Mouse (Mus musculus) thymus, postnatal 10 days (tissue): ENCODE data around the gene Hc.
A peak's percentile ranks its signal among the peaks of the same experiment; 100 is the strongest.

Experiments
- DNase-seq, 2 experiments: peaks; one replicate each; pipeline ENCODE4 v3.0.0; 2021; ENCODE audit warnings: low spot score in 2 of 2

Gene Hc

DNA sequence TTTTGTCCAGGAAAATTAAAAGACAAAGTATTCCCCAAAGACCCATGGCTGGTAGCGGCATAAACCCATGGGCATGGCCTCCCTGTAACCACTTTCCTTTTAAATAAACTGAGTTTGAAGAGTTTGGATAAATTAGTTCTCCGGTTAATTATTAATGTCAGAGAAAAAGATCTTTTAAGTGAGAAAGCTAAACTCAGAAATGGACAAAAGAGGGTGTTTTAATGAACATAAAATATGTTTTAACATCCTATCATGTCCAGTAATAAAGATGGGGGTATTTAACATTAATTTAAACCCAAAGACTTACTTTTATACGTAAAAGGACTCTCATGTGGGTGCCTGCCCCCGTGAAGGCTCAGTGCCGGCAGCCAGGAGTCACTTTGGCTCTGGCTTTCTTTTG, at the start of gene Hc:
Gene Hc (minus strand): TSS at position 101 of the 400 bp plus-strand sequence.
- DNase-seq, result no peak

DNA sequence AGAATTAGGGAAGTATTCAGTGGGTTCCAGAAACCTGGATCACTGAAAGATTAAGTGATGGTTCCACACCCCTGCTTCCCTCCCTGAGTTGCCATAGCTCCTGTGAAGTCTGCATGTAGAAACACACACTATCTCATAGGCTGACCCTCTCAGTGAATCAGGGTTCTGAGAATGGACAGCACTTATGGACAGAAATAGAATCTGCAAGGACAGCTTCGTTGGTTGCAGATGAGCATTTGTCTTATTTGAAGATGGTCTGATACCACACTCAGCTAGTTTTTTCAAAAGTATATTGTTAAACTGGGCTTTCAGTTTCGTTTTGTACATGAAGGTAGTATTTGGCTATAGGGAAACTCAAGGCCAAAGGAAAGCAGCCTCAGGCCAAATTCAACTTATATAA, 49.3 kb upstream of the Hc start:
- DNase-seq, result no peak

DNA sequence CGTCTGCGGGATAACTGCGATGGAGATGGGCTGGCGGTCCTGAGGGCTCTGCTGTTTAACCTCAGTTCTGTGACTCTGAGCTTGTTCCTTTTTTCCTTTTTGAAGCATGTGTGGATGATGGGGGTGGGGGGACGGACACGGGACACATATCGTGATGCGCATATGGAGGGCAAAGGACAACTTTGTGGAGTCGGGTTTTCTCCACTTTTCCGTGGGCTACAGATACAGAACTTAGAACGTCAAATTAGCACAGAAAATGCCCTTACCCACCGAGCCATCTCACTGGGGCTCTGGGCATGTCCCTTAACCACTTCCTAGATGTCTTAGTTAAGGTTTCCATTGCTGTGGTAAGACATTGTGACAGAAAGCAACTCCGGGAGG, 48.7 kb upstream of the Hc start:
- DNase-seq, result no peak

DNA sequence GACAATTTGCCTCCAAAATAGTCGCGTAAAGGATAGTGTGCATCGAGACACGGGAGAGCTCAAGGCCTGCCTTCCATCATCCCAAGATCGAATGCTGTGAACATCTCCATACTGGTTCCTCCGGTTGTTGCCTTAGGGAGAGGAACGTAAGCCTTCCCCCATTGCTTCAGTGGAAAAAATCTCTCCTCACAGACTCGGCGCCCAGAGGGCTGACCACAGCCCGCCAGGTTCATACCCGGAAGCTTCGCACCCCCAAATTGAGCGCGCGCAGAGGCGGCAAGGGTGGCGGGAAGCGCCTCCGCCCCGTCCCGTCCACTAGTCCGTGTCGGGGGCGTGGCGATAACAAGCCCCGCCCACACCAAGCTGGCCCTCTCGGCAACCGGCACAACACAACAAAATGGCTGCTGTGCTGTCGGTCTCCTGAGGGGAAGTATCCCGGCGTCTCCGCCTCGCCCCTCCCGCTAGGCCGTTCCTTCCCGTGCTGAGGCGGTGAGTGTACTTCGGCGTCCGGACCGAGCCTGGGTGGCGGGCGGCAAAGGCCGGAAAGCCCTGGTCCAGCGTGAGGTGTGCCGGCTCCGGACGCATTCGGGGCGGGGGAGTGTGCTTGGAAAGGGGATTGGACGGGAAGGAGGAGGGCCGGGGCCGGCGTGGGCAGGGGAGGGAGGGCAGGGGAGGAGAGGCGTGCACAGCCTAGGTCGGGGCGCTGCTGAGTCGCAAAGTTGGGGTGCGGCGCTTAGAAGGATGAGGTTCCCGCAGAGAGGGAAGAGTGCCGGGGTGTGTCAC, 48.1 kb upstream of the Hc start, which contains the start of gene Cntrl:
Gene Cntrl (plus strand): TSS at position 352 of the 783 bp plus-strand sequence.
- DNase-seq, result peak; percentile 88 to 92

DNA sequence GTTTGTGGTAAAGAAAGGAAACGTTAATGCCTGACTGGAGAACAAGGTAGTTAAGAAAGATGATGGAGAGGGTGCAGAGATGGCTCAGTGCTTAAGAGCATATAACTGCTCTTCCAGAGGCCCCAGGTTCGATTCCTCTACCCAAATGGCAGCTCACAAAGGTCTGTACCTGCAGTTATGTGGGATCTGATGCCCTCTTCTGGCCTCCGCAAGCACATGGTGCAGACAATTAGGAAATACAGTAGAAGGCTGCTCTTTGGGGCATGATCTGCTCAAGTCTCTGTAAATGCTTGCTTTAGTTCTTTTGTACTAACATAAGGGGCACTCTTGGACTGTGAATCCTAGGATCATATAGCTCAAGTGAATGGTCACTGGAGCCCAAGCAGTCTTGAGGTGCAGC, 47.5 kb upstream of the Hc start:
- peak; percentile 38 to 53 for DNase-seq

DNA sequence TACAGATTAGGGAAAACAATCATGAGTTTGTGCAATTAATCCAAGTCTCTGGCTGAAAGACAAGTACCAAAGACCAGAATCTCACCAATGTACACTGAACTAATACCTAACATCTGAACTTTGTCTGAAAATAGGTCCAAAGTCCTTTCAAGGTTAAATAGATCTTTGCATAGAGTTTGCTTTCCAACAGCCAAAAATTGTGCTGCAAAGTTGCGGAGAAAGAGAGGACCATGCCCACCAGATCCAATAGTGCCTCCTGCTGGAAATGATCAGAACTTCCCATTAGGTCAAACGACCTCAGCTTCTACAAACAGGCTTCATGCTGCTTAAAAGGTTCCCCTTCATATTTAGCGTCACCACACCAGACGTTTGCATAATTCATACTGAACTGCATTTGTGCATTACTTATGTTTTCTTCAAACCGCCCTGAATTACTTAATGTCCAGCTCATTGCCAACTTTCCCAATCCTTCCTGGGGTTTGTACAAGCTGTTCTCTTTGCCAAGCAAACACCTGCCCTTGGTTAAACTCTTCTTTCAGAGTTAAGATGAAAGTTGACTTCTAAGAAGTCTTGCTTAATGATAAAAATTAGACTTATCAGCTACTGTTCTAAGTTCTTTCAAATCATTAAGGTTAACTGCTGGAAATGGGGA, 46.9 kb upstream of the Hc start:
- peak; percentile 14 to 45 for DNase-seq

DNA sequence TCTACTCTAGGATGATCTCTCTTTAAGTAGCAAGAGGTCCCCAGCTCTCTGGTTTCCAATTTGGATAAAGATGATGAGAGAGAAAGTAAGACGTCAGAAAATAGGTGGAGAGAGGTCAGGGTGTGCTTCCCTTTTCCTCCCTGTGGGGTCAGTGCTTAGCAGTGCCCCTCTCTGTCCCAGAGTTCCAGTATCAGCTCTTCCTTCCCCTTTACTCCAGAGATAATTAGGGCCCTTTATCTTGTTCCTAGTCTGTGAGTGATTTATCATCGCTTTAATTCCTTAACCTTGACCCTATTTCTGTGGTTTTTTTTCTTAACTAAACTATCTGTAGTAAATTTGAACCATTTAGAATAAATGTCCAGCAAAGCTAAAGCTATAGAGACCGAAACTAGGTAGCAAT, 43.6 kb upstream of the Hc start:
- DNase-seq, result no peak

DNA sequence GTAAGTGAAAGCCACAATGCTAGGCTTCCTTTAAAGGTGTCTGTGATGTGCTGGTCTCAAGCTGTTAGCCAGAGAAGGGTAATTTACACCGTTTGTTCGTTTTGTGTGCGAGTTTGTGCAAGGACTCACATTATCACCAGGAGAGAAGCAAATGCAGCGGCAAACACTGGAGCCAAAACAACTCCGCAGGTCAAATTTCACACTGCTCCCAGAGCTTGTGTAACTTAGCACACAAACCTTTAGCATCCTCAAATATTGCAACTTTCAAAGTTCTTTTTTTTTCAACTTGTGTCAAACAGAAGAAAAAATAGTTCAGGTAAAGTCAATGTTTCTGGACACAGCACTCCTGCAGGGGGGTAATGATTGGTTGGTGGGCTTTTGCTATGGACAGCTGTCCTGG, 42.3 kb upstream of the Hc start:
- DNase-seq, result no peak

DNA sequence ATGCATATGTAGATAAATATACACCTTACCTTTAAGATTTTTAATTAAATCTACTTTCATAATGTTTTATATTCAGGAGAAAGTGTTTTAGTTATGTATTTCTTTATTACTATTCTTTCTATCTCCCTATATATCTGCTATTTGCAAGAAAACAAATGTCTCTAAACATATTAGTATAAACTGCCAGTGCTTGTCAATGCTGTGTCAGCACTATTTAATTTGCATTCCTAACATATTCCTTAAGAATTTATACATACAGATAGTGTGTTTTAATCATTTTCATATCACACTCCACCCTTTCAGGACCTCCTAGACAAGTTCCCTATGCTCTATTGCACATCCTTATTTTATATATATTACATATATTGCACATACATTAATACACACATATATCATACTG, 41.5 kb upstream of the Hc start:
- no peak for DNase-seq

DNA sequence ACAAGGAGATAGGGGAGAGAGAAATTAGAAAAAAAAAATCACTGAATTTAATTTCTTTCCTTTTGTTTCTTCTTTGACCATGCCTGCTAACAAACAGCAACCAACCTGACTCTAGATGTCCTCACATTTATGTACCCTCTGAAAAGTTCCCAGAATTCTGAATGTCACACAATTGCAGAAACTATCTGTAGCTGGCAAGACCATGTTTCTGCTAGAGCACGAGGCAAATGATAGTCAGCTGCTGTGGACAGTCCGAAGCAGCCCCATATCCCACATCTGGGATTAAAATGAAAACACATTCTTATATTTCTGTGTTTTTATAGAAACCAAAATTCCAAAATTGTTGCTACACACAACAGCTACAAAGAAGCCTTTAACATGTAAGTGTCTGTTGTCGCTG, 40.2 kb upstream of the Hc start, which contains the start of gene AI182371:
Gene AI182371 (minus strand): TSS at position 101 of the 400 bp plus-strand sequence.
- DNase-seq, result no peak

DNA sequence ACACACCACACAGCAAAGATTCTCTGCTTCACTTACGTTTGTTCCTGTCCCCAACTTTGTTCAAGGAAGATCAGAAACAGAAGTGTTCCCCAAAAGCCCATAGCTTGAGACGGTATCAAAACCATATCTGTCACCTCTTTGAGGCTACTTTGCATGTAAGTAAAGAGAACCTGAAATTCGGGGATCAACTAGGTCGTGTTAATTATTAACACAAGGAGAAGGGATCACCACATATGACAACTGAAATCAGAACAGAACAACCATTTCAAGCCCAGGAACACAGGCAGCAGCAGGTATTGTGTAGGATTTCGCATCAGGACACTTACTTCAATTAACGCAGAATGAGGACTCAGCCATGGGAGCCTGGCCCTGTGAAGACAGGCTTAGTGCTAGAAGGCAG, 39.3 kb upstream of the Hc start:
- no peak for DNase-seq

DNA sequence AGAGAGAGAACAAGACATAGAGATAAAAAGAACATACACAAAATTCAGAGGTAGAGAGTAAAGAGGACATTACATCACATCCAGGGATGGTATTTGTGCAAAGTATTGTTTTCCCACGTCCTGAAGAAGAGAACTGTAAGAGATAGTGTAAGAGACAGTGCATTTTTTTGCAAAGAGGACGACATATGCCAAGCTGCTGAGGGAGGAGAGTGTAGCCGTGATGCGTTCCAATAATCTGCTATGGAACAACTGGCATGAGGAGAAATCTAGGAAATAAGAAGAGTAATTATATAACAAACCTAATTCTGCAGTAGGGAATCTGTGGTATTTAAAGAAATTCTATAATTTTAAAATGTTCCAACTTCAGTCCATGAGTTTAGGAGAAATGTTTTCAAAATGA, 26.2 kb upstream of the Hc start:
- DNase-seq, result no peak

DNA sequence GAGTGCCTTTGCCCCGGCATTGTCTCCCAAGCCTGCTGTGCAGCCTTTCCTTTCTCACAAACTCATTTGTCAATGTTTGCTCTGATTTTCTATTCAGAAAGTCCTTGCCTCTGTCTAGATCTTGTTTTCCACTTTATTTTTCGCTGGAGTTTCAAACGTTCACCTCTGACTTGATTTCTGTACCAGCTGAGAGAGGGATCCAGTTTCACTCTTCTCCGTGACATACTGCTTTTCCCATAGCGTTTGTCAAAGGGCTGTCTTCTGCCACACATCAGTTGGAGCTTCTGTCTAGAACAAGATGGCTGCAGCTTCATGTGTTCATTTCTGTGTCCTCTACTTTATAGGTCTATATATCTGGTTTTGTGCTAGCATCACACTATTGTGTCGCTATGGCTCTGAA, 17.9 kb upstream of the Hc start:
- DNase-seq, result no peak

DNA sequence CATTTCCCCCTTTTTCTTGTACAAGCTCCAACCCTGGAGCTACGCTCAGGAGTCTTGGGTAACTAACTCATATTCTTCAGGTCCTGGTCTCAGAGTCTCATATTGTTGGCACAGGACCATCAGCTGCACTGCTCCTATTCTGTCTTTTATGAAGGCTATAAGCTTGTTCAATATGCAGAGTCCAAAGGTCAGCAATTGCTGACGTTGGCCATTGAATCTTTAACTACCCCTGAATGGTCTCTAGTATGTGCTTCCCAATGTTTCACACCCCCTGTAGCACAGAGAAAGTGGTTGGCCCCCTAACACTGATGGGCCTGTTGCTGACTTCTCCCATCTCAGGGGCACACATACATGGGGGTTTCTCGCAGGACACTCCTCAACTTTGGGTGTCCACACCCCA, 13.1 kb upstream of the Hc start:
- no peak for DNase-seq

DNA sequence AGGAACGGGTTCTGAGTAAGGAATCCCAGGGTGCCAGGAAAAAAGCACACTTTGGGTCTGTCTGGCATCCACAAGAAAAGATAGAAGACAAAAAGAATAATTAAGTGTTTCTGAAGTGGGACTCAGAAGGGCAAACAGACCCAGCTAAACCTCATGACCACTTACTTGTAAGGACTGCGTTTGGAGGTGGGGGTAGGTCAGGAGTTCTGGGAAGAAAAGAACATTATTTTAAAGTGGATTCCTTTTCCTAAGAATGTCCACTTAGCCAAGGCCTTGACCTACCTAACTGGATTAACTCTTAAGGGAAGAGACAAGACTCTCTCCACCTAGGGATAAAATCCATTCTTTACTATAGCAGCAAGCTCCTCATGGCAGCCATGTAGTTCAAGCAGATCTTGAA, 11.3 kb upstream of the Hc start:
- DNase-seq, result no peak

DNA sequence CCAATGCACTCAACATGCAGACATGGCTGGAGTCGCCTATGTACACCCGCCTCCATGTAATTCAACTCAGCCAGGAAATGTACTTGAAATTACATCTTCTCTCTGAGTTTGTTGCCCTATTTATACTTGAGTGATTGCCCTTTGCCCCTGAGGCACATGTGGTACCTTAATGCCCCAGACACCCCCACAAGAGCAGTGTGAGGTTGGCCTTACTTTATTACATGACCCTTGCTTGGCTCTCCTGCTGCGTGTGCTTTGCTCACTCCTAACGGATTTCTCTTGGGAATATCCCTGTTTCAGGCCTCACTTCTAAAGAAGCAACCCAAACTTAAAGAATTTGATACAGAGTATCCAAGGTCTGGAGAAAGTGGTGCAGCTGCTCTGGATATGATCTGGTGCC, 9.0 kb upstream of the Hc start:
- DNase-seq, result no peak

DNA sequence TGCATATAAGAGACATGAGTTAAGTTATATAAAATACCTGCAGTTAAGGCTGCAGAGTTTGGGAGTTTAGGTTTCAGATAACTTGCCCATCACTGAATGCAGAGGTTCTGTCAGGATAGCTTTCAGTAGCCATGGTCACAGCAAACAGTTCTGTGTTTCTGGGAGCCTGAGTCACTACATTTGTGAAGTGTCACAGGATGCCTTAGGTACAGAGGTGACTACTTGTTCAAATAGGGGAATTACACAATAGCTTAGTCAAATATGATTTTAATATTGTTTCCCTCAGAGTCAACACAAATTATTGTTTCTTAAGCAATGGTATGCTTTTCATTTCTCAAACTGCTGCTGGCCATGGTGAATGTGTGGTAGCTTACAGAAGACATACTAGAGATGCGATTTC, 7.9 kb upstream of the Hc start:
- DNase-seq, result no peak

DNA sequence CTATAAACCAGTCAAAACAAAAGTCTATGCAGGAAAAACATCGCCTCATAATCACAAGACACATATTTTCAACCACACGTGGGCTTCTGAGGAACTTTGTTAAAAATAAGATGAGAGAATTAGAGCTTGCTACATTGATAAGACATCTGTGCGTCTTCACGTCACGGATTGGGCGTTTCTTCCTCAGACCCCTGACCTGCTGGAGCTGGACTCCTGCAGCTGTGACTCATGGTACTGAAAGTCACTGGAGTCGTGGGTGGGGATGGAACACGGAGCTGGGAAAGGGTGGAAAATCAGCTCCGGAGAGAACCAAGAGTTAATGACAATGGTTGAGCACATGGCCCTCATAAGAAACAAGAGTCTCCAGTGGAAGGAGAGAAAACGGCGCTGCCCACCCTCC, 5.9 kb upstream of the Hc start:
- DNase-seq, result no peak

DNA sequence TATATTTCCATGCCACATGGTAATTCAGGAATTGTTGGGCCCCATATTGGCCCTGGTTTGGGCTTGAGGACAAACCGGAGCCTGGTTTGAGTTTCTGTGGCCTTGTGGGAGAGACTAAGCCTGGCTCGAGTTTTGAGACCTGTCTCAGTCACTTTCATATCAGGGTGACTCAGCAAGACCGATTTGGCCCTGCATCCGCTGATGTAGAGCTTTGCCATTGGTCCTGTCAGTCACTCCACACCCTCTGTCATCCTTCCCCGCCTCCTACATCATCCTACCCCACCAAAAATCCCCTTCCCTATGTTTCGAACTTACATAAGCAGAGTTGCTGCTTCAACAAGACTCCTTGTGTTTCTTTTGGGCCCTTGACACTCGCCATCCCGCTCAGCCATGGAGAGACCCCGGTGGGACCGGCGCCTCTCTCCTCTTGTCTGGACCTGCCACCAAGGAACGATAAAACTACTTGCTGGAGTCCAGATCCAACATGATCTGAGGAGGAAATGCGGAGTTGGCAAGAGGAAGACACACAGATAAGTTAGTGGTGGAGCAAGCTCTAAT, 5.4 kb upstream of the Hc start:
- no peak for DNase-seq

DNA sequence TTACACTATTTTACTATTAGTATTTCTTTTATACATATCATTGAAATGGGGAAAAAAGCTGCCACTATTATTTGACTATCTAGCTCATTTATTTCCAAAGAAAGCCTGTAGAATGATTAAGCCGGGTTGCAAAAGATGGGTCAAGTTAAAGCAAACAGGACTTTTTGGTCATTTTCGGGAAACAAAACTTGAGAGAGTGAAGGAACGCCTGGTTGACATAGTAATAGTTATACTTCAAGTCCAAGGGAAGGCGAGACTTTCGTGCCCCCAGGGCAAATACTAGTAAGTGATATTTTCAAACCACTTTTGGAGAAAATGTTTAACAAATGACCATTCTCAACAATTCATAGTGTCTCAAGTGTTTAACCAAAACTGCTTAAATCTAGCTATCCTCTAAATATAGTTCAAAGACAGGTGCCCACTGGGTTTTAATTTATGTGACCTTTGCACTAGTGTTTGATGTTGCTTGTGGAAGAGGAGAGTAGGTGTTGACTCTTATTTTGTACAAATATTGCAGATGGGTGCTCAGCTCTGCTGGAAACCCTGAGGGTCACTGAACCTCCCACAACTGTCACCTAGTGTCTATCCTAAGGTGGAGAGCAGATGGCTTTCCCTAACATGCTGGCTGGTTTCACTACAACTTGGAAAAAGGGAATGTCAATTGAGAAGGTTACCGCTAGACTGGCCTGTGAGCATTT, 2.2 kb upstream of the Hc start:
- no peak for DNase-seq

DNA sequence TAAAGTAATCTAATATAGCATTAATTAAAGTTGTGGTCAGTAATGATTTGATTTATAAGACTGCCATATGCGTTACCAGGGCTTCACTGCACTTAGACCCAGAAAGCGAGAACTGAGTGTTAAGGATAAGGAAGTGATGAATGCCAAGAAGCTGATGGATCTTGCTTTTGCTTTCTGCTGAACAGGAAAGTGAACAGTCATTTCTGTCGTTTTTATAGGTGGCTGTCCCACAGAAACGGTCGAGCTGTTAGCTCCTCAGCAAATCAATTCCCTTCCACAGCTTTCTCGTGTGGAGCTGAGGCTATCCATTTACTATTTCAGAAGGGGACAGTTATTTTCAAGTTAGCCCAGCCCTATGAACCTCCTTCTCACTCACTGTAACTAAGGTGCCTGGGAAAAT, 341 bp downstream of the Hc start:
- DNase-seq, result no peak

DNA sequence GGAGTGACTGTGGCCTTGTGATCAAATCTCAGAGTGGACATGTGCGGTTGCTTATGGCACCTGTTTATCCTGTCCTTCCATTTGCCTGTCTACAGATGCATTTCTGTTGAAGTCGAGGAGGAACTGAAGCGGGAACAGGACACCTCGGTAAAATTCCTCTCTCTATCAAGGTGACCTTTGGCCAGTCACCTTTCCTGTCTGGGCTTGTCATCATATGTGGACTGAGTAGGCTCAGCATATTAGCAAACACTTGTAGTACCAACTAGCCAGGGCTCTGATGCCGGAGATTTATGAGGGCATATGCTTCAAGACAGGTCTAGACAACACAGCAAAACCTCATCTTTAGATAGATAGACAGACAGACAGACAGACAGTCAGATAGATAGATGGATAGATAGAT, 982 bp downstream of the Hc start:
- no peak for DNase-seq

DNA sequence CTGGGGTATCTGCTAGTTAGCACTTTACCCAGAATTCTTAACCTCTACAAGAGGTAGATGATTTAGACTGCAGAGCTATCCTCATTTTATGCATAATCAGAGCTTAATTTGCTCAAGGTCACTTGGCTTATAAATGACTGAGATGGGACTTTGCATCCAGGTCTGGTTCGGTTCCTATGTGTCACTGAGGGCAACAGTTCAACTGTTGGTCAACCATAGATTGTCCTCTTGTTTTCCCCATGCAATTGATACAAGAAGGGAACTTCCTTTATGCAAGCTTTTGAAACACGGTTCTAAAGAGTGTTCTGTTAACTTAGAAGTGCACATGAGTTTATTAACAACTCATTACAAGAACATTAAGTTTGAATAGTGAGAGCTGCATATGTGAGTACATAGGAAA, 2.9 kb downstream of the Hc start:
- DNase-seq, result no peak
